Comparison of ENCODE assay signal across 25 mouse cellular contexts in the genomic region with DNA sequence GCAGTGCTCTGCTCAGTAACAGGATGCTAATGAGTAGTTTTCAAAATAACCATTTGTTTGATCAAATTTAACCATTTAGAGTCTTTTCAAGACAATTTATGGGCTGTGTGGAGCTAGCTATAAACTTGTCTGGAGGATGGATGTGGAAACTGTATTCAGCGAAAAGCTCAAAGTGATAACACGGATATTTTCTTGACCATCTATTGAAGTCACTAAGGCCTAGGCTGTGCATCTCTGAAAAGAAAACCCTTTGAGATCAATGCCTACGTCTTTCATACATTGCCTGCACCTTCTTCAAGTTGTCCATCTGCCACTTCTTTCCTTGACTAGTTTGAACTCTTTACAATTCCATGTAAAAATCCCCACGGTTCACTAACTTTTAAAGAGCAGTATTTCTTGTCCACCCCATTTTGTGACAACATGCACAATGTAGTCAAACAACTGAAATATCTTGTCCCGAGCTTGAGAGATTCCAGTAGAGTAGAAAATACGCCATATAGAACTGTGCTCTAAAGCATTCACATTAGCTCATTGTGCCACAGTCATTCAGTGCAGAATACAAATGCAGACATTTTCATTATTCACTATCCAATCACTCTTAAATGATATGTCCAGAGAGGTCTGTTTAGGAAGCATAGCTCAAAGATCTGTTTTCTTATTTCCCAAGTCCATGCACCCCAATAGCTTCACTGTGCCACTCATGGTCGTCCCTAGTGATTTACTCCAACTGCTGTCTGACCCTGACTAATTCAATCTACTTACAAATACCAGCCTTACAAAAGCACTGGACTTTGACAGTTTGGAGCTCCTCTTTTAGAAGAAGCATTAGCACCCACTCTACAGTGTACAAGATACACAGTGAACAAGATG.
"Had no signal": no experiment of that assay in that cellular context is flagged by ENCODE, and none has a peak within 500 bp of the region (broad histone marks: within the 10 kb centered on the region; RNA-seq: fewer than 3 reads in every experiment).

No protein-coding gene starts in this region.

- H3K36me3 ChIP-seq: heart, embryonic 10.5 days; heart, embryonic 12.5 days; hindbrain, embryonic 10.5 days; hindbrain, embryonic 13.5 days; hindbrain, embryonic 15.5 days; kidney, embryonic 15.5 days; limb, embryonic 10.5 days; limb, embryonic 12.5 days had no signal

- H3K9ac ChIP-seq: heart, embryonic 12.5 days; hindbrain, embryonic 13.5 days; hindbrain, embryonic 15.5 days; kidney, embryonic 15.5 days; limb, embryonic 12.5 days had no signal

- ATAC-seq: hindbrain, postnatal 0 days; intestine, embryonic 16.5 days had no signal

- DNase-seq: gastrocnemius, adult 2 months; gastrocnemius, postnatal 10 days; gastrocnemius, postnatal 25 days; heart, adult 18-20 months; heart, postnatal 10 days; heart, postnatal 4 days; kidney, adult 11 months; kidney, adult 2 months; kidney, adult 9 months; kidney, postnatal 14 days; kidney, postnatal 36 days; layer of hippocampus, adult 9-11 months; layer of hippocampus, postnatal 36 days; liver had no signal

- H3K9me3 ChIP-seq: heart, embryonic 10.5 days; heart, embryonic 12.5 days; hindbrain, embryonic 10.5 days; hindbrain, embryonic 13.5 days; hindbrain, embryonic 15.5 days; kidney, embryonic 15.5 days; limb, embryonic 10.5 days; limb, embryonic 12.5 days had no signal

- H3K4me2 ChIP-seq: heart, embryonic 12.5 days; hindbrain, embryonic 13.5 days; hindbrain, embryonic 15.5 days; kidney, embryonic 15.5 days; limb, embryonic 12.5 days had no signal

- H3K27me3 ChIP-seq: heart, embryonic 12.5 days; hindbrain, embryonic 13.5 days; hindbrain, embryonic 15.5 days; kidney, embryonic 15.5 days; limb, embryonic 12.5 days had no signal

- H3K4me3 ChIP-seq: gastrocnemius, adult 2 months; heart, embryonic 10.5 days; heart, embryonic 12.5 days; hindbrain, embryonic 10.5 days; hindbrain, embryonic 13.5 days; hindbrain, embryonic 15.5 days; kidney, embryonic 15.5 days; limb, embryonic 10.5 days; limb, embryonic 12.5 days had no signal

- H3K27ac ChIP-seq: gastrocnemius, adult 2 months; heart, embryonic 10.5 days; hindbrain, embryonic 10.5 days; hindbrain, embryonic 13.5 days; hindbrain, embryonic 15.5 days; hindbrain, postnatal 0 days; kidney, embryonic 15.5 days; kidney, postnatal 0 days; limb, embryonic 10.5 days; limb, embryonic 12.5 days had no signal

- H3K4me1 ChIP-seq: heart, embryonic 10.5 days; heart, embryonic 12.5 days; hindbrain, embryonic 10.5 days; hindbrain, embryonic 15.5 days; kidney, embryonic 15.5 days; limb, embryonic 10.5 days; limb, embryonic 12.5 days had no signal
